Mouse (Mus musculus) bone marrow macrophage, adult 2 months (primary cell): Measurements from ENCODE around the gene Zfp825.

Source experiments
- CTCF ChIP-seq: IDR thresholded peaks from 2 replicates; pipeline ENCODE4 v1.5.1; 2012; ENCODE audit warnings: low read depth, mild to moderate bottlenecking, low read length, moderate library complexity
- POLR2A ChIP-seq: IDR thresholded peaks from 2 replicates; pipeline ENCODE4 v1.6.1; 2012; ENCODE audit warnings: mild to moderate bottlenecking, low read depth, low read length, borderline replicate concordance

- TF ChIP-seq CTCF = no peak
- TF ChIP-seq POLR2A = no peak
These were observed 53.9 kb downstream of the Zfp825 start for GRCm38 (mm10) chr13:74439895-74440294.
